Mouse (Mus musculus) midbrain, postnatal 0 days (tissue): ENCODE results near the gene St6galnac6. TPM values are rescaled to one million over a fixed set of nuclear protein-coding genes. Genes with fewer than 3 reads are reported as not detected.

Experiments
- ATAC-seq: fragments of 200-750 bp; cut with Nextera tagmentation; 2 replicates; pipeline ENCODE4 v1.8.0; 2017; ENCODE audit warnings: moderate number of reproducible peaks, mild to moderate bottlenecking, moderate TSS enrichment, moderate library complexity; ENCODE audit not compliant: low FRiP score
- DNase-seq: peaks from one replicate; pipeline ENCODE4 v3.0.0-alpha.2; 2015; ENCODE audit warnings: low spot score
- H3K27ac ChIP-seq: fragments of 300-500 bp; sonication (generic); 2 replicates; pipeline ENCODE4 v1.5.1; 2014; ENCODE audit warnings: low read depth, mild to moderate bottlenecking, low read length, mixed read lengths
- H3K27me3 ChIP-seq: fragments of 300-500 bp; sonication (generic); 2 replicates; pipeline ENCODE4 v1.6.1; 2014; ENCODE audit warnings: low read length, control low read depth, mixed read lengths; ENCODE audit not compliant: insufficient read depth
- H3K36me3 ChIP-seq: fragments of 300-500 bp; sonication (generic); 2 replicates; pipeline ENCODE4 v1.6.1; 2014; ENCODE audit warnings: low read length, control low read depth, mixed read lengths; ENCODE audit not compliant: insufficient read depth
- H3K4me1 ChIP-seq: fragments of 300-500 bp; sonication (generic); 2 replicates; pipeline ENCODE4 v1.6.1; 2014; ENCODE audit warnings: mild to moderate bottlenecking, control low read depth, antibody characterized with exemption, low read length, mixed read lengths; ENCODE audit not compliant: insufficient read depth
- H3K4me2 ChIP-seq: fragments of 300-500 bp; sonication (generic); 2 replicates; pipeline ENCODE4 v1.6.1; 2014; ENCODE audit warnings: low read depth, mild to moderate bottlenecking, low read length, mixed read lengths; ENCODE audit not compliant: poor library complexity, severe bottlenecking
- H3K4me3 ChIP-seq: fragments of 300-500 bp; sonication (generic); 2 replicates; pipeline ENCODE4 v1.5.1; 2014; ENCODE audit warnings: low read depth, mild to moderate bottlenecking, low read length, moderate library complexity
- H3K9ac ChIP-seq: fragments of 300-500 bp; sonication (generic); replicated peaks from 2 replicates; pipeline ENCODE4 v1.6.1; 2014; ENCODE audit warnings: mild to moderate bottlenecking, low read length, moderate library complexity, mixed read lengths; ENCODE audit not compliant: poor library complexity, severe bottlenecking
- H3K9me3 ChIP-seq: fragments of 300-500 bp; sonication (generic); 2 replicates; pipeline ENCODE4 v1.6.1; 2016; ENCODE audit warnings: low read length, control low read depth
- CTCF ChIP-seq: IDR thresholded peaks from 2 replicates; pipeline ENCODE4 v1.5.1; 2016; ENCODE audit warnings: antibody characterized with exemption, mild to moderate bottlenecking
- WGBS: fragments of 180-500 bp; shearing (Covaris S2); extraction: QIAGEN DNeasy Blood & Tissue Kit; methylation state at CpG from one replicate; pipeline ENCODE4 v1.1.7; 2014; 5-methylcytosine and 5-hydroxymethylcytosine counted together
- polyA plus RNA-seq: library from polyadenylated mRNA; unstranded; fragments of >200 nt; fragmentation: Nextera tagmentation; extraction: Ambion mirVana; gene quantifications from 2 replicates; pipeline ENCODE4 v1.2.1, GENCODE M21; 2015
- total RNA-seq: library from RNA; depleted of rRNA; stranded (reverse); fragments of >200 nt; gene quantifications from 2 replicates; pipeline ENCODE4 v1.2.3, GENCODE M21; 2014

The St6galnac6 gene
- total and polyA plus RNA-seq, 2 experiments from 2014 or later = 45.2 to 166 TPM

DNA sequence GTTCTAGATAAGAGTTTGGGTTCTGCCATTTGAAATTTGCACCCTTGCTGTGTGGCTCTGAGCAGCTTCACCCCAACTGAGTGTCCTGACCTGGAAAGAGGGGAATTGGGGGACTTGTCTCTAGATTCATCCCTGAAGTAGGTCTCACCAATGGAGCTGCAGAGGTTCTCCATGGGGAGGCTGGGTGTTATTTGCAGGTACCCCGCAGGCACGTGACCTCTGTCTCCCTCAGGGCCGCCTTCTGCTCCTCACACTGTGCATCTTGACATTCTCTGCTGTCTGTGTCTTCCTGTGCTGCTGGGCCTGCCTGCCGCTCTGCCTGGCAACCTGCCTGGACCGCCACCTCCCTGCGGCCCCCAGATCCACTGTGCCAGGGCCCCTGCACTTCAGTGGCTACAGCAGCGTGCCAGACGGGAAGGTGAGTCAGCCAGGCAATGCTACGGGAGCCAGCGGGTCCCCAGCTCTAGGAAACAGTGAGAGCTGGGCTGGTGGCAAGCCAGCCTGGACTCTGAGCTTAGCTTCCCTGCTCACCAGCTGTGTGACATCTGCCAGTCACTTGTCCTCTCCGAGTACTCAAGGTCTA lies 10.2 kb upstream of the St6galnac6 start:
- Histone ChIP-seq H3K4me2 (no peak overlapping the region), H3K27ac (no peak overlapping the region)
- ATAC-seq = no peak

DNA sequence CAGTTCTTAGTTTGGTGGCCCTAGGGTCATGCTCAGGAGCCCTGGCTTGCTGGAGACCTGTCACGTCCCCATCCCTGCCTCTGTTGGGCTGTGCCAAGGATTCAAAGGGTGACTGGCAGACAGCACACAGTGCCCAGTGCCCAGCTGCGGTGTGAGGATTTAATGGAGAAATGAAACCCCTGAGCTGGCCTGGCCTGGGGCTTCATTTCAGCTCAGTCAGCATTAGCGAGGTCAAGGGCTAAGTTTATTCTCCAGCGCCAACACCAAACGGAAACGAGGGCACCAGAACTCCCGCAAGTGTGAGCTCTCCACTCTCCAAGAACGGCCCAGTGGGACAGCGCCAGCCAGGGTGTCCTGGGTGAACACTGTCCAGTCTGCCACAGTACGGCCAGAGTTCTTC lies 9.3 kb upstream of the St6galnac6 start:
- WGBS = 84% methylated on average over 10 of the region's 10 CpGs
- Histone ChIP-seq H3K4me1 (peaks cover 16% of the 10 kb centered on the region), H3K9me3 (no peaks in the 10 kb centered on the region), H3K4me2 (no peak overlapping the region), H3K9ac (no peak overlapping the region), H3K27ac (no peak overlapping the region), H3K36me3 (peaks cover 28% of the 10 kb centered on the region), H3K27me3 (no peaks in the 10 kb centered on the region), H3K4me3 (no peak overlapping the region)
- DNase-seq (no peak), ATAC-seq (no peak)
- no peak for TF ChIP-seq CTCF

More for the DNA sequence above, 10.2 kb upstream of the St6galnac6 start:
- Histone ChIP-seq H3K4me3 (no peak overlapping the region), H3K9ac (no peak overlapping the region), H3K9me3 (no peaks in the 10 kb centered on the region), H3K36me3 (peaks cover 20% of the 10 kb centered on the region), H3K4me1 (peaks cover 16% of the 10 kb centered on the region), H3K27me3 (no peaks in the 10 kb centered on the region)
- 63% methylated on average over 11 of the region's 11 CpGs for WGBS
- peak; percentile 66 for DNase-seq
- no peak for TF ChIP-seq CTCF

DNA sequence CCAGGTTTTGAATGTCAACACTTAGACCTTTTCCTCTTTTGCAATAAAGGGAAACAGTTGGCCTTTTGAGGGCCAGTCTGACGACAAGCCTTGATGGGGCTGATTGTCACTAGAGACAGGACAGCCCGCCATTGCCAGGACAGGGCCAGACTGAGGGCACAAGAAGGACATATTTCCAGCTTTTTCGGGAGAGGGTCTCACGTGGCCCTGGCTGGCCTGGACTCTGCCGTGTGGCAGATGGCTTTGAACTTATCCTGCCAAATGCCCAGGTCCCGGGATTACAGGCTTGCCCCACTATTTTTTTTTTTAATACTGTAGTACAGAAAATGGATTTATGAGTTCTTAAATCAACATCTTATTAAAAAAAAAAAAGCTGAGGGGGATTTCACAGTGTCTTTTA lies 8.3 kb upstream of the St6galnac6 start:
- Histone ChIP-seq H3K4me1 (peaks cover 15% of the 10 kb centered on the region), H3K27me3 (no peaks in the 10 kb centered on the region), H3K4me2 (no peak overlapping the region), H3K9ac (no peak overlapping the region), H3K9me3 (no peaks in the 10 kb centered on the region), H3K4me3 (no peak overlapping the region), H3K36me3 (peaks cover 35% of the 10 kb centered on the region), H3K27ac (no peak overlapping the region)
- ATAC-seq (no peak), DNase-seq (no peak)
- TF ChIP-seq CTCF = no peak
- 73% methylated on average over 6 of the region's 6 CpGs for WGBS

DNA sequence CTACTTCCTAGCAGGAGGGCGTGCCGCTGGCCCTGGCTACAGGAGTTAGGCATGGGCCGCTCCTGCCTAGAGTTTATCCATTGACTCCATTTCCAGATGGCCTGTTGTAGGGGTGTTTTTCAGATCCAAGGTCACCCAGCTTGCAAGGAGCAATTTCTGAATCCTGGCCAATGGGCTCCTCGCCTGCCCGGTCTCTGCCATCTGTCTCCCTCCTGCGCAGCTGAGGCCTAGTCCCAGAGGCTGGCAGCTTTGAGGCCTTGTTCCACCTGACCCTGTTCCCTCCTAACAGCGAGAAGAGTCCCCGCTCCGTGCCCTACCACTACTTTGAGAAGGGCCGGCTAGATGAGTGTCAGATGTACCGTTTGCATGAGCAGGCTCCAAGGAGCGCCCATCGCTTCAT lies 2.8 kb upstream of the St6galnac6 start:
- no peak for TF ChIP-seq CTCF
- Histone ChIP-seq H3K9ac (no peak overlapping the region), H3K4me3 (no peak overlapping the region), H3K4me2 (no peak overlapping the region), H3K9me3 (no peaks in the 10 kb centered on the region), H3K27ac (no peak overlapping the region), H3K36me3 (peaks cover 40% of the 10 kb centered on the region), H3K4me1 (no peaks in the 10 kb centered on the region), H3K27me3 (no peaks in the 10 kb centered on the region; the same call in 1 of the 2 replicates)
- 81% methylated on average over 13 of the region's 13 CpGs for WGBS
- no peak for ATAC-seq
- peak; percentile 78 for DNase-seq

DNA sequence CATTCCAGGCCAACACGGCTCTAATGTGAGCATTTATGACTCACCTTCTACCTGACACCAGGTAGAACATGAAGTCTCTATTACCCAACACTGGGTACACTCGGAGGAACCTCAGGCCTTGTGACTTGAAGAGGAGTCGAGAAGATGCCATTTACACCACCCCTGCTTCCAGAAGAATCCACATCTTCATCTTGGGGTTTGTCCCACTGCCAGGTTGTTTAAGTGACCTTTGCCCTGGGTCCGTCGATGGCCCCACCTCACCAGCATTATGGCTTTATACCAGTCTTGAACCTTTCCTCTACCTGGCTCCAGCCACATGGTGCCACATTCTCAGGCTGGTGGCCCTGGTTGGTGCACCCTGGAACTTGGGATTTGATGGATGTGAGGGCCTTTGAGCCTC lies 2.3 kb upstream of the St6galnac6 start:
- Histone ChIP-seq H3K27ac (no peak overlapping the region), H3K9me3 (no peaks in the 10 kb centered on the region), H3K9ac (no peak overlapping the region), H3K27me3 (no peaks in the 10 kb centered on the region; the same call in 1 of the 2 replicates), H3K36me3 (peaks cover 40% of the 10 kb centered on the region), H3K4me2 (no peak overlapping the region), H3K4me3 (no peak overlapping the region), H3K4me1 (no peaks in the 10 kb centered on the region)
- 85% methylated on average over 5 of the region's 5 CpGs for WGBS
- DNase-seq (no peak), ATAC-seq (no peak)
- TF ChIP-seq CTCF = no peak

DNA sequence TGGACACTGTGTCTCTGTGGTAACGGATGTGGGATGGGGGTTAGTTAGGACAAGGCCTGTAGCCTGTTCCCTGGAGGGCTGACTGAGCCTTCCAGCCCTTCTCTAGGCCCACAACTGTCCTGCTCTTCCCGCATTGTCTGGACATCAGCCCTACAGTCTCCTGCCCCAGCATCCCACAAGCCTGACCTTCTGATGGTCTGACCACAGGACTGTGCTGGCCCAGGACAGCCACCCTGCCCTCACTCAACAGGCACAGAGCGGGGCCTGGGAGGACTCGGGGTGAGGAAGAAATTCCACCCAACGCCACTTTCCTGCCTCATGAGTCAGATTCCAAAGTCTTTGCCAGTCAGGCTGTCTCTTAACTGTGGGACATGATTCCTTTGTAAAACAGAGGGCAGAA lies 1.8 kb upstream of the St6galnac6 start:
- no peak overlapping the region for H3K27ac ChIP-seq
- no peaks in the 10 kb centered on the region for H3K4me1 ChIP-seq
- H3K9me3 ChIP-seq = no peaks in the 10 kb centered on the region
- no peak overlapping the region for H3K4me2 ChIP-seq
- H3K9ac ChIP-seq = no peak overlapping the region
- DNase-seq (no peak), ATAC-seq (no peak)
- no peaks in the 10 kb centered on the region; the same call in 1 of the 2 replicates for H3K27me3 ChIP-seq
- peaks cover 35% of the 10 kb centered on the region for H3K36me3 ChIP-seq
- H3K4me3 ChIP-seq = no peak overlapping the region
- TF ChIP-seq CTCF = no peak
- WGBS = 91% methylated on average over 5 of the region's 5 CpGs
